Mouse (Mus musculus) monocyte, adult 59 days (primary cell): ENCODE data around the gene Umodl1. TPM values are rescaled to one million over a fixed set of nuclear protein-coding genes. Genes with fewer than 3 reads are reported as not detected.

Source experiments
- total RNA-seq, 2 experiments: library from RNA; stranded (reverse); gene quantifications; one replicate each; pipeline ENCODE4 v1.2.4; 2023

Umodl1 gene
- under 1 TPM; 0.21 to 0.46 TPM for total RNA-seq

GRCm38 (mm10) chr17:30954340-30954739, at the start of gene Umodl1:
Umodl1 (plus strand) TSS chr17:30954640.

GRCm38 (mm10) chr17:31057151-31057890, 102.9 kb downstream of the Umodl1 start, which contains the start of gene Abcg1:
Abcg1 (plus strand) TSS chr17:31057675.

Other genes with a start within 250 kb of the Umodl1 start
- not detected for gene Glp1r, start 52.8 kb upstream of the Umodl1 start, total RNA-seq
- gene Abcg1, start 103.0 kb downstream of the Umodl1 start, total RNA-seq, result 100 to 1,000 TPM; 138 to 160 TPM
- gene Tff3, start 175.0 kb downstream of the Umodl1 start, total RNA-seq, result not detected
- not detected for gene Tff2, start 189.6 kb downstream of the Umodl1 start, total RNA-seq
- not detected for gene Tff1, start 210.6 kb downstream of the Umodl1 start, total RNA-seq
- gene Tmprss3, start 244.3 kb downstream of the Umodl1 start, total RNA-seq, result not detected